Mouse (Mus musculus) kidney, postnatal 4 days (tissue): ENCODE data around the gene Vps37d.
A peak's percentile ranks its signal among the peaks of the same experiment; 100 is the strongest.

Experiments used
- DNase-seq, 2 experiments: peaks; one replicate each; pipeline ENCODE4 v3.0.0; 2021; ENCODE audit warnings: mixed read lengths in 2 of 2

Vps37d gene

DNA sequence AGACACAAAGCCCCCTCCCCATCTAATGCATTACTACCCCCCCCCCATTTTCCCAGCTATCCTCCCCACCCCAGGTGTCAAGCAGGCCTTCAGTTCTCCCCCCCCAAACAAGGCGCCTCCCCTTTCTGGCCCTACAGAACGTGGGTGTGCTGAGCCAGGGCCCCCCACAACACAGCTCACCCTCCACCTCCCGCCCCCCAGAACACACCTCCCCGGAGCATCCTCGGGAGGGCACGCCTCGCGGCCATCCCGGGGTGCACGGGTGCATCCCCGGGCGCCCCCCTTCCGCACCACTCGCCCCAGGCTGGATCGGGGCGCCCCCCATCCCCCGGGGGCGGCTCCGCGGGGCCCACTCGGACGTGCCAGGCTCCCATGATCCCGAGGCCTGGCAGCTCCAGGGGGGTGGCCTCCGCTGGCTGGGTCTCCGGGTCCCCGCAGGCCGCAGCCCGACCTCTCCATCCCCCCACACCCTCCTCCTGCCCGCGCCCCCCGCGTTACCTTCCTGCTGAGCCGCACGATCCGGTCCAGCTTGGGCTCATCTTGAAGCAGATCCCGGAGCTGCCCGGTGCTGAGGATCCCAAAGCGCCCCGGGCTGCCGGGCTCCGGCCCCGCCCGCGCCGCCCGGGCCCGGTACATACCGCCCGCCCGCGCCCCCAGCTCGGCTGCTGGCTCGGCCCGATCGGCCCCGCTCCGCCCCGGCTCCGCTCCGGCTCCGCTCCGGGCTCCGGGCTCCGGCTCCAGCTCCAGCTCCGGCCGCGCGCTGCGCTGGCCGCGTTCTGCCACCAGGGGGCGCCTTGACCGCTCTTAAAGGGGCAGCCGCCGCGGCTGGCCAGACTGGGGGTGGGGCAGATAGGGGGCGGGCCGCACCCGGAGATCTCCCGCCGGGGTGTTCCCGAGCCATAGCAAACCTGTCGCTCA, at the start of gene Vps37d:
Gene Vps37d (minus strand): TSS at position 703 of the 918 bp plus-strand sequence.
- peak; percentile 98 for DNase-seq

- DNase-seq, result no peak
Measured at GRCm38 (mm10) chr5:135127669-135128068, 49.6 kb upstream of the Vps37d start.

- no peak for DNase-seq
Measured at GRCm38 (mm10) chr5:135126121-135126520, 48.1 kb upstream of the Vps37d start.

GRCm38 (mm10) chr5:135120753-135121152, 42.7 kb upstream of the Vps37d start:
- no peak for DNase-seq

DNA sequence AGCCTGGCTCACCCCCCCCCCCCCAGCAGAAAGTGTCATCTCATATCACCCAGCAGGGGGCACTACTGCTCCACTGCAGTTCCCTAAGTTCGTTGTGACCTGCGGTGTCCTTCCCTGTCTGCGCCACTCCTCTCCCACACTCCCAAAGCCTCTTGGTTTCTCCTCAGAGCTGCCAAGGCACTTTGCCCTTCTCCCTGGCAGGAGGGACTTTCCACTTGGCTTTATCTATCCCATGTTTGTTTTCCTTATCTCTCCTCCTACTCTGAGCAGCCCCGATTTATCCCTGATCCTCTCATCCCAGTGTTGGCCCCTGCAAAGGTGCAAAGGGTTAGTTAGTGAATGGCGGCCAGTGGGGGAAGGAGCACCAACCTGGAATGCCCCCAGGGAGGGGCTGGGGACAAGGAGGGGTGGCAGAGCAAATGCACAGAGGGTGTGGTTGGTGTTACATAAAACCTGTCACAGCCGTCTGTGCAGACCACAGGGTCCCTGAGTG, 40.6 kb upstream of the Vps37d start:
- DNase-seq, result peak; percentile 75 to 81

- DNase-seq, result no peak
Measured at GRCm38 (mm10) chr5:135115241-135115640, 37.2 kb upstream of the Vps37d start.

DNA sequence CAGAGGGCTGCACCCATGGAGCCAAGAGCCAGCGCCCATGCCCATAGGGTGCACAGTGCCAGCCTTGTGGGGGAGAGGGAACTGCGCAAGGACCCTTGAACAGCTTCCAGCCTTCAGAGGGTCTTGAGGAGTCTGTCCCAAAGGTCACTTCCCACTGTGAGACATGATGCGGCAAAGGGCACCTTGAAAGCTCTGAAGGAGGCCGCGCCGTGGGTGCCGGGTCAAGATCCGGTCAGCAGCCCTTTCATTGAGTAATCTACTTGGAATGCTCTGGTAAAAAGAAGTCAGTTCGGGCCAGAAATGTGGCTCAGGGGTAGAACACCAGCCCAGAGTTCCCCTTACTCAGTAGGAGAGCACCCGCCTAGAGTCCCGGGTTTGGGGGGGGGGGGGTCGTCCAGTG, 35.7 kb upstream of the Vps37d start:
- DNase-seq, result no peak

DNA sequence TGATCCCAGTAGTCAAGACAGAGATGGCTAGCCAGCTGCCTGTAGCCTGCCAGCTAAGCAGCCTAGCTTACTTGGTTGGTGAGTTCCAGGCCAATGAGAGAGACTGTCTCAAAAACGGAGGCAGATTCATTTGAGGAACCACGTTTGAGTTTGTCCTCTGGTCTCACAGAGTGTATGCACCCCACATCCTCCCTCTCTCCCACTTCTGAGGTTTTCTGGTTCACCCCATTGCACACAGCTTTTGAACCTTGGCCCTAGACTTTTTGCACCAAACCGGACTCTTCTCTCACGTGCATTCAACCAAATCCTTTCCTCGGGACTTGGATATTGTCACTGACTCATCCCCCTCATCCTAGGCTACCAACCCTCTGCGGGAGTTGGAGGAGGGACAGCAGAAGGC, 31.9 kb upstream of the Vps37d start:
- DNase-seq, result peak in 1 of 2 experiments; percentile 16

DNA sequence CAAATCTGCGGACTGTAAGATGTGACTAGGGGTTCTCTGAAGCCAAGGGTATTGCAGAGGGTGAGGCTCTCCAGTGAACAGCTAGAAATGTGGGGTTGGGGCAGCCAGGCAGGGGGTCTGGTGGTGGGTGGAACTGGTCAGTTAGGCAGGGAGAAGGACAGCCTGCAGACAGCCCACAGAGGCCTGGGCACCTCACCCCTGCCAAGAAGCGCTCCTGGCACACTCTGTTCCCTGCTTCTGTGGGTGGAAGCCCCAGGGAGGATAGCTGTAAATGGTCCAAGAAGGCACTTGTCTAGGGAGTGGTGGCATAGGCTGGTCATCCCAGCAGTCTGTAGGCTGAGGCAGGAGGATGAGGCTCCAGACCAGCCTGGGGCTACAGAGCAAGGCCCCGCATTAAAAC, 31.4 kb upstream of the Vps37d start:
- DNase-seq, result no peak

GRCm38 (mm10) chr5:135109017-135109416, 31.0 kb upstream of the Vps37d start:
- DNase-seq, result no peak

DNA sequence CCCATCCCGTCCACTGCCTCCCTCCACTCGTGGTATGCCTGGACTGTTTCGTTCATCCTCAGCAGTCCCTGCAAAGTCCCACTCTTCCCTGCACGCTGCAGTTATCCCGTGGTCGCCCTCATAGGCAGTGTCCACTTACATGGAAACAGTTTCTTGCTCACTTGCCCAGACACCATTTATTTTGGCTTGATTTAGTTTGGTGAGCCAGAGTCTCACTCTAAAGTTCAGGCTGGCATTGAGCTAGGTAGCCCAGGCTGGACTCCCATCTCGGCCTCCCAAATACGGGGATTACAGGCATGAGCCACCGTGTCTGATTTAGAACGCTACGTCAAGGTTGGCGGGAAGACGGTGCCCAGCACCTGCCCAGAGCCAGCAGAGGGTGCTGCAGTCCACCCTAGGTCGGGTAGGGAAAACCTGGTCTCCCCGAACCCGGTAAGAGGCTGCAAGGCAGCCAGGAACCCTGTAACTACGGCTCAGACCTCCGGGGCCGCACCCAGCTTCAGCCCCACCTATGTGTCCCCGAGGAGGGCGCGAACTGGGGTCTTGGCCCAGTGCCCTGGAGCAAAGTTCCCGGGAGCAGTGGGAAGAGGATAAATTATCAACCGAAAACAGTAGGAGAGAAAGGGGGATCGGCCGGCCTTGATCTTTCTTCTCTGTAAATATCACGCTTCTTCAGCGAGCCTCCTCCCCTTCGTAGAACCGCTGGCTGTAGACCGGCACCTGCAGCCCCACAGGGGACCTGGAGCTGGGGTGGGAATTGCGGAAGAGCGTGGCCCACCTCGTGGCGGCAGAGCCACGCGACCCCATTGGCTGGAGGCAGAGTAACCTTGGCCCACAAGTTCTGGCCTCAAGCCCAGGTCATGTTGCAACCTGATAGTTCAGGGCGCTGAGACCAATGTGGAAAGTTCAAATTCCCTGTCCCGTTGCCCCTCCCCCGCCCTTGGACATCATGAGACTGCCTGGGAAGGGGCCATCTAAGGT, 29.7 kb upstream of the Vps37d start:
- peak; percentile 77 to 84 for DNase-seq

- DNase-seq, result peak; percentile 88 to 94
Measured at GRCm38 (mm10) chr5:135106758-135107256, 28.7 kb upstream of the Vps37d start.

- DNase-seq, result peak; percentile 42 to 45
Measured at GRCm38 (mm10) chr5:135103999-135104660, 26.1 kb upstream of the Vps37d start.

DNA sequence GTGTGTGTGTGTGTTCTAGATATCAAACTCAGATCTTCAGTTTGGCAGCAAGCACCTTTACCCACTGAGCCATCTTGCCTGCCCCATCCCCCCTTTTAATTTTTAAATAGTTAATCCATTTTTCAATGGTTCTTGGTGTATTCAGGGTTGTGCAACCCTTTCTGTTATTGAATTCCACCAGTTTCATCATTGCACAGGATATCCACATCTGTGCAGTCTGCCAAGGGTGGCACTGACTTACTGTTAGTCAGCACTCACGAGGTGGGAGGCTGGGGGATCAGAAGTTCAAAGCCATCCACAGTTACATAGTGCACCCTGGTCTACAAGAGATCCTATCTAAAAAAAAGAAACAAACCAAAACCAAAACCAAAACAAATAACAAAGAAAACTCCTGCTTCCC, 22.9 kb upstream of the Vps37d start:
- DNase-seq, result no peak

GRCm38 (mm10) chr5:135089653-135090052, 11.6 kb upstream of the Vps37d start, which contains the start of gene Mlxipl:
Gene Mlxipl (plus strand): TSS chr5:135089890.
- peak; percentile 58 to 78 for DNase-seq

DNA sequence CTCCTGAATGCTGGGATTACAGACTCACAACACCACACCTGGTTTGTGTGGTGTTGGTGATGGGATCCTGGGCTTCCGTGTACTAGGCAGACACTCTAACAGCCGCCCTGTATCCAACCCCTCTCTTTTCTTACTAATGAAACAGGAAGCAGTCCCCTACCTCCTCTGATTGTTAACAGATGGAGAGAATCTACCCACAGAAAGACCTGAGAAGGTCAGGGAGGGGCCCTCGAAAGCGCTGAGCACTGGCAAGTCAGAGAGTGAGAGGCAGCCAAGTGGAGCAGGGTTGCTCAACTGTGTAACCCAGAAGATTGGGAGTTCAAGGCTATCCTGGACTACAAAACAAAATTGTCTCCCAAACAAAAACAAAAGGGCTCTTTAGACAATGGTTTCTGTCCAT, 8.8 kb upstream of the Vps37d start:
- DNase-seq, result no peak

GRCm38 (mm10) chr5:135080539-135080938, 2.5 kb upstream of the Vps37d start:
- no peak for DNase-seq

DNA sequence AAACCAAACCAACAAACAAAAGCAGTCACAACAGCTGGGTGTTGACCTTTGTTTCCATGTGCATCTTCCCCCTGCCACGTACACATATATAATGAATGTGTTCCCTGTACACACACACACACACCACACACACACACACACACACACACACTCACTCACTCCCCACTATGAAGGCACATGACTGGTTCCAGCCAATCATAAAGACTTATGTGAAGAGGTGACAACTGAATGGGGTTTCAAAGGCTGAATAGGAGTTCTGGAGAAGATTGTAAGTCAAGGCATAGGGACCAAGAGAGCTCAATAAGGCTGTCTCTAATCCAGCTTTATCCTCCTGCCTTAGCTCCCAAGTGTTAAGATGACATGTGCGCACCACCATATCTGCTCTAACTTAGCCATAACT, 1.5 kb upstream of the Vps37d start:
- no peak for DNase-seq

DNA sequence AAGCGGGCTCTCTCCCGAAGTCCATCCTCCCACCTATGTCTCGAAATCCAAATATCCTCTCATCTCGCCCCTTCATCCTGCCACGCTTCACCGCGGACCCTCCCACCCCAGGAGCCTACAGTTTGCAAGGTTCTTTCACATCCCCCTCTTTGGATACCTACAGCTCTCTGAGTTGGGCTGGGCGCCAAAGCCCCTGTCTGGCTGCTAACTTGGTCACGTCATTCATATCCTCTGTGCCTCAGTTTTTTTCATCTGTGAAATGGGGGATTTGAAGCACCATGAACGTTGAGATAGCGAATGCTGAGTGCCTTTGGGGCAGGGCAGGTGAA, 380 bp upstream of the Vps37d start:
- DNase-seq, result no peak

DNA sequence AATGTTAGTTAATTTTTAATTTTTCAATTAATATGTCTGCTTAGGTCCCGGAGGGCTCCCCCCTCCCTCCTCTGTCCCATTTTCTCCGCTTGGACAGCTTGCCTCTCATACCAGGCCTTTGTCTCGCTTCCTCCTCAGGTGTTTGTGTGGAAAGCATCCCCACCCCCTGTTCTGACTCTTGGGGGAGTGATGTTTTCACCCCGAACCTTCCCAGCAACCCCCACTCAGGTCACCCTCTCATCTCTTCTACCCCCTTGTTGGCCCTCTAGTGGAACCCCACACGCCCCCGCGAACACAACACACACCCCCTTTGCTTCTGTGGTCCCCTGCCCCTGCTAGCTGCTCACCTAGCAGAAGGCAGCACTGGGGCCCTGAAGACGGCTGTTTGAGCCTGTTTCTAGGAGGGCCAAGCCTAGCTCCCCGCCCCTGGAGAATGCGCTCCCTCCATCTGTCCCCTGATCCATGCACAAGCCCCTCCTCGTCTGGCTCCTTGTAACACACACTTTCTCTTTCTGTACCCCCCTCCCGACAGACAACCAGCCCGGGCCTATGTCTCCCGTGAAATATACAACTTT, 1.0 kb downstream of the Vps37d start:
- DNase-seq, result peak; percentile 62 to 75

DNA sequence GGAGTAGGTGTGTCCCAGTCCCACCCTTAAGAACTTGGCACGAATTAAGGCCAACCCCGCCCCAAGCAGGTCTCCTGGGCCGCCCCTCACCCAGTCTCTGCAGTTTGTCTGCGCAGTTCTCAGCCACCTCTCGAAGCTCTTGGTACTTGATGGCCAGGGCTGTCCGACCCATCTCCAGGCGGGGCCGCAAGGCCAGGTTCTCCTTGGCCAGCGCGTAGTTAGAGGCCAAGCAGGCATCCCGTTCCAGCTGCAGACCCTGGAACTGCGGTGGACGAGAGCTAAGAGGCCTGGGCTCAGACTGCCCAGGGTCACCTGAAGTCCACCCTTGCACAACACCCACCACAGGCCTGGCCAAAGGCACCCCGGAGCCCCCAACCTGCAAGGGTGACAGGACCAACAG, 1.7 kb downstream of the Vps37d start:
- peak; percentile 34 to 47 for DNase-seq

DNA sequence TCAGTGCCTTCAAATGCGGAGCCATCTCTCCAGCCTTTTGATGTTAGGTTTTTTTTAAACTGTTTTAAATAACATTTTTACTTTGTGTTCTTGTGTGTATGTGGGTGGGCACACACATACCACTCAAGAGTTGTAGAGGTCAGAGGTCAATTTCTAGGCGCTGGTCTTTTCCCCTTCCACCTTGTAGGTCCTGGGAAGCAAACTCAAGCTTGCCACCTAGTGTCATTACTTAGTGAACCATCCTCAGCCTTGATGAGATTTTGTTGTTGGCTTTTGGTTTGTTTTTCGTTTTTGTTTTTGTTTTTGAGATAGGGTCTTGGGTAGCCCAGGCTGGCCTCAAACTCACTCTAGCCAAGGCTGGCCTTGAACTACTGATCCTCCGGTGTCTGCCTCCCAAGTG, 2.4 kb downstream of the Vps37d start:
- DNase-seq, result no peak
